Mouse (Mus musculus) lung, postnatal 10 days (tissue): ENCODE measurements around the gene Rab4a.
A peak's percentile ranks its signal among the peaks of the same experiment; 100 is the strongest.

ENCODE experiments used
- DNase-seq: peaks from one replicate; pipeline ENCODE4 v3.0.0; 2021

The Rab4a gene

DNA sequence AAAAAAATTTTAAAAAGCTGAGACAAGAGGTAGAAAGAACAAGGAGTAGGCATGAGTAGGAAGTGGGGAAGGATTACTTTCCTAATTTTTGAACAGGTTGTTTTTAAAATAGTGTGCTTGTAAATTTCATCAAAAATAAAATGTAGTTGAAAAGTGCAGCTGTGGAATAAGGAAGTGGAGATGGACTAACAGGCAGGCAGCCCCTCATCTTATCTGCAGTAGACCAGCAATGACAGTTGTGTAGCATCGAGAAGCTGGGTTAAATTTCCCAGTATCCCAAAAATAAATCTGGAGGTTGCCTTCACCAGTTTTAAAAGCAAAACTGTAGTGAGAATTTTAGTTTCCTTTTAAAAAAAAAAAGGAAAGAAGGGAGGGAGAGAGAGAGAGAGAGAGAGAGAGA, 48.5 kb downstream of the Rab4a start:
- DNase-seq, result no peak

DNA sequence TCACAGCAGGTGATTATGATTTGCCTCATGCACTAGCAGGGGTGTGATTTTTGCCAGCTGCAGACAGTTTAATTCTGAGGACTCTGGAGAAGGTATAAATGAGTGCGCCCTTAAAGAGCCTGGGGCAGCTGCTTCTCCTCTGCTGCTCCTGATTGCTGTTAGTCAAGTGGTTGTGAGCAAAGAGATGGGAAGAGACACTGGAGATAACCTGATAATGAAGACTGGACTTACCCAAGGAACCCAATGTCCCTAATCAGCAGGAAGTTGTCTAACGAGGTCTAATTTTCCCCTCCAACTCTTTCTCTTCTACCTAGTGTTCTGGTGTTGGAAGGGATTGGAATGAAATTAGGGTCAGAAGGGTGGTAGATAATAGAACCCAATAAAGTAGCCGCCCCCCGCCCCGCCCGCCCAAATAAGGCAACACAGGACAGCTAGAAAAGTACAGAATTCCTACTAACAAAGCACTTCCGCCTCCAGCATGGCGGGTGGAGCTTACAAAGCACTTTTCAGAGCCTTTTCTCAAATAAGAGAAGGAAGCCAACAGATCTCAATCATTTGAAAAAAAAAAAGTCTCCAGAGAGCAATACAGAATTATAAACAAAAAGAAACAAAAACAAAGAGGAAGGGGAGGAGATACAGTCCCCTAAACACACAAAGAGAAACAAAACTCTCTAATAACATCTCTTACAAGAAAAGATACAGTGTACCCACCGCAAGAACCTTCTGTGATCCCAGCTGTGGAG, 49.1 kb downstream of the Rab4a start:
- DNase-seq, result no peak

DNA sequence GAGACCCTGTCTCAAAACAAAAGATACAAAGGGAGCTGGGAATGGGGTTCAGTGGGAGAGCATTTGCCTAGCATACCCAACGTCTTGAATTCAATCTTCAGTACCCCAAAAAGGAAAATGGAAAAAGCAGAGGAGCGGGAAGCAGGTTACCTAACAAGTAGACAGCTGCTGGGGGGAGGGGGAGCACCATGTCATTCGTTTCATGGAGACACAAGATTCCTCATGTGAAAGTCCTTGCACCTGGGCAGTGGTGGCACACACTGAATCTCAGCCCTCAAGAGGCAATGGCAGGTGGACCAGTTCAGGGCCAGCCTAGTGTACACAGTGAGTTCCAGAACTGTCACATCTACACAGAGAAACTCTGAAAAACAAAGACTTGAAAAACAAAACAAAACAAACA, 51.6 kb downstream of the Rab4a start:
- no peak for DNase-seq

DNA sequence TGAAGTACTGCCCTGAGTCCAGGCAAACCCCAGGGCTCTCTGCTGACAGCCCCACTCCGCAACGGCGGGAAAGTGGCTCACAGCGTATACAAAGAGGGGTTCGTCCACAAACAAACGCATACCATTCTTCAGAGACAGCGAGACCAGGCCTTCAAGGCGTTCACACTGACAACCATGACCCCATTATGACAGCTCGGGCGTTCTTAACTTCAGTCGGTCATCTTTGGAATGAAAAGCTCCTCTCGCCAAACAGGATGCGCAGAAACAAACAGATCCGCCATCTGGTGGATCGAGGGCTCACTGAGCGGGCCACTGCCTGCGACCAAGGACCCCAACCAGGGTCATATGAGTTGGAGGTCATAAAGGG, 52.8 kb downstream of the Rab4a start:
- DNase-seq, result peak; percentile 31

DNA sequence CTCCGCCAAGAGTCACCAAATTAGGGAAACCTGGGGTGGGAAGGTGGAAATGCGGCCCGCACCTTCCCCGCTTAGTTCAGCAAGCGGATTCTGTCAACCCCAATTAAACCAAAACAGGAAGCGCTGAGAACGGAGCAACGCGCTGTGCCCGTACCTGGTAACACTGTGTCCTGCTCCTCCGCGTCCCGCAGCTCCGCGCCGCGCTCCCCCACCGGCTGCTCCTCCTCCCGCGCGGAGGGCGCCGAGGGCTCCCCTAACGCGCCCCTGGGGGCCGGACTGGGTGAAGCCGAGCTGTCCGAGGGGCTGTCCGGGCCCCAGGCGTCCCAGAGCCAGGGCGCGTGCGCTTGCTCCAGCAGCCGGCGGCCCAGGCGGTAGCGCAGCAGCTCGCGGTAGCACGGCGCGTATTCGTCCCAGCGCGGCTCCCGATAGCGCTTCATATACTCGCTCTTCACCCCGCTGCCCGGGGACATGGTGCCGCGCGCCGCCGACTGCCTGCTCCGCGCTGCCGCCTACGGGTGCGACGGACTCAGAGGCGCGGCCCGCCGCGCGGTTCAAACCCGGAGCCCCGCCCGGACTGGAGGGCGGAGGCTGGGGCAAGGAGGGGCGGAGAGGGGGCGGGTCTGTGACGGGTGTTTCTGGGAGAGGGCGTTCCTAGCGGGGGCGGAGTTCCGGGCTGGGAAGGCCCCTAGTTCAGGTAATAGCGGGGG, 53.3 kb downstream of the Rab4a start:
- peak; percentile 93 for DNase-seq

DNA sequence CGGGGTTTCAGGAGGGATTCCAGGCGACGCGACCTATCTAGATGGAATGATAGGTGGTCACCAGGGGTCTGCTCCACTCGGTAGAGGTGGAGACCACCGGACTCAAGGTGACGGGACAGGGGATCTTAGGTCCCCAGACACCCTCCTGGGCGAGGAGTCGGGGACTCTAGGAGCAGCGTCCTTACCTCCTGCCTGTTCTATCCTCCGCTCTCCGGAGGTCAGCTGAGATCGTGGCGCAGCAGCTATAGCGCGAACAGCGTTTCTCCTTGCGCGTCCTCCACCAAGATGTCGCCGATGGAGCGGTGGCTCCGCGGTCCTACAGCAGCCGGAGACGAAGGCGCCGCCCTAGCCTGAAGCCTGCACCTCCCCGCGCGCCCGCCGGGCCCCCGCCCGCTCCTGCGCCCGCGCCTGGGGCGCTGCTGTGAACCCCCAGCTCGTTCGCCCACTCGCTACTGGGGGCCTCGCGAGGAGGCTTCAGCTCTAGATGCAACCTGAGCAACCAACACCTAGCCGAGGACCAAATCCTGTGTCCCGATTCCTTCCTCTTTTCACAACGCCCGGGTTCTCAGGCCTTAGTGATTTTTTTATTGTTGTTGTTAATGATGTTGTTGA, 54.0 kb downstream of the Rab4a start, which contains the start of gene Ccsap:
TSS of gene Ccsap (minus strand) at position 562 of the 612 bp plus-strand sequence.
- peak; percentile 47 for DNase-seq

DNA sequence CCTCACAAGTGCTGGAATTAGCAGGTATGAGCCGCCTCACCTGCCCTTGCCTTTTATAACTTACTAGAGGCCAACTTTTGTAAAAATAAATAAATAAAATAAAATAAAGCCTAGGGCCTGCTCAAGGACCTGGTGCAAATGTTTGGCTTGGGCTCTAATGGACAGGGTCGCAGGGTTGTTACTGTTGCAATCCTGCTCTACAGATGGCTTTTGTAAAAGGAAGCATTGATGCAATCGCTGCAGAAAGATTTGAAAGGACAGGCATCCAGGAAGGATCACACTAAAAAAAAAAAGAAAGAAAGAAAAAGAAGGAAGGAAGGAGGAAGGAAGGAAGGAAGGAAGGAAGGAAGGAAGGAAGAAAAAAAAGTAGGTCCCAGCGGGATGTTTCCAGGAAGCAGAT, 54.6 kb downstream of the Rab4a start:
- no peak for DNase-seq

DNA sequence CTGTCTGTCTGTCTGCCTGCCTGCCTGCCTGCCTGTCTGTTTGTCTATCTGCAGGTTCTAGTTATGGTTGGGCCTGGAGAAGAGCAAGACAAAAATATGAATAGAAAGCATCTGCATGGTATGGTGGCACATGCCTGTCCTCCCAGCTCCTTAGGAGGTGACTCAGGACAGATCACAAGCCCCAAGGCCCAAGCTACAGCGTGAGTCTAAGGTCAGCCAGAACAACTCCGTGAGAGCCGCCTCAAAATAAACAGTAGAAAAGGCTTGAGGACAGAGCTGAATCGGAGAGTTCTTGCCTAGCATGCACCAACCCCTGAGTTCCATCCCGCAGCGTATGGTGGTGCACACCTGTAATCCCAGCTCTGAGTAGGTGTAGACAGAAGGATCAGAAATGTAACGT, 60.0 kb downstream of the Rab4a start:
- no peak for DNase-seq

DNA sequence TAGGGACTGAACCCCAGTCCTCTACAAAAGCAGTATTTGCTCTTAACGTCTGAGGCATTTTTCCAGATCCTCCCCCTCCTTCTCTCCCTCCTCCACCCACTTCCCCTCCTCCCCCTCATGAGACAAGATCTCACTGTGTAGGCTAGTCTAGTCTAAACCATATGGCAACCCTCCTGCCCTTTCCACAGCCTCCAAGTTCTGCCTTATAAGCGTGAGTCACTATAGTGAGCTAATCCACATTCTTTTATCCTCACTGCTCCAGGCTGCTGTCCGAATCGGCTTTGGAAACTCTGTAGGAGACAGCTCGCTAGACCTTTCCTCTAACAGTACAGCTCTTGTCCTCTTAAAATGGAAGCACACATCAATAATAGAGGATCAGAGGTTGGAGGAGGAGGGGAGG, 61.2 kb downstream of the Rab4a start:
- no peak for DNase-seq

DNA sequence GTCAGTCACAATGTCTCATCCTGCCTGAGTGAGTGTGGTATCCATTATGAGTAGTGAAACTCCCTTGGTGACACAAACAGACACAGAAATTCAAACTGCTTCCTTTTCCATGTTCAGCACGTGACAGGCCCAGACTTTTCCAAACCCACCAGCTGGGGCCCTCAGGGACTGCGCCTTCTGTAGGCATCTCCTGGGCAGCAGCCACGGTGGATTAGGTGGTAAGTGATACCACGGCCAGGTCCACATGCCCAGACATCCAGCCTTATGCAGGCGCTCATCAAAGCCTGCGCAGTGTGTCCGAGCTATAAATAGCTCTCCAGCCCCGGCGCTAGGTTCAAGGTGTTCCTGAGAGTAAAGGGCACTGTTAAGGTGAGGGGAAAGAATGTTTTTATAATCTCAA, 66.3 kb downstream of the Rab4a start:
- no peak for DNase-seq

DNA sequence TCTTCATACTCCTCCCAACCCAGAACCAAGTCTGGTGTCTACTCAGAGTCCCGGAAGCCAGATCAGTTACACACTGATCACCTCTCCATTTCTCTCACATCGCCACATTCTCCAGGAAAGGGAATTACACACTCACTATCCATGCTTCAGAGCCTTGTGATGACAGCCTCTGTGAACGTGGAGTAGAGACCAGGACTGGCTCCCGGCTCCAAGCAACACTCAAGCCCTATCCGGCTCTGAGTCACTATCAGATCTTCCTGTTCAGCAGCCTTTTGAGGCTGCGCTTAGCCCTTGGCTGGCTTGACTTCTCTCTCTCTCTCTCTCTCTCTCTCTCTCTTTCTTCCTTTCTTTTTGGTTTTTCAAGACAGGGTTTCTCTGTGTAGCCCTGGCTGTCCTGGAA, 67.6 kb downstream of the Rab4a start:
- no peak for DNase-seq

DNA sequence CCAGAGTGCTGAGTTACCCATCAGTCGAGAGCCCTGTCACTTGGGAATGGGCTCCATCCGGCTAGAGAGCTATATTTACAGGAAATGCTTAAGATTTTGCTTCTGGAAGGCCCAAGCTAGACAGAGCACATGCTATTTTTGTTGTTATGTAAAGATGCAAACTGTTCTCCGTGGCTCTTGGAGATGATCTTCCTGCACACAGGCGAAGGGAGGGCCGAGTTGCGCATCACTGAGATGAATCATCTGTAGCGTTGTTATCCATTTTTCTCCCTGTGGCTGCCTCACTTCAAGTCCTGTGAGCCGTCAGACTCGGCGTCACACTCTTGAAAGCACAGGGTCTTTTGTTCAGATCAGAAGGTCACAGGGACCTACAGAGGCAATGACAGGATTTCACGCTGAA, 68.5 kb downstream of the Rab4a start:
- no peak for DNase-seq

DNA sequence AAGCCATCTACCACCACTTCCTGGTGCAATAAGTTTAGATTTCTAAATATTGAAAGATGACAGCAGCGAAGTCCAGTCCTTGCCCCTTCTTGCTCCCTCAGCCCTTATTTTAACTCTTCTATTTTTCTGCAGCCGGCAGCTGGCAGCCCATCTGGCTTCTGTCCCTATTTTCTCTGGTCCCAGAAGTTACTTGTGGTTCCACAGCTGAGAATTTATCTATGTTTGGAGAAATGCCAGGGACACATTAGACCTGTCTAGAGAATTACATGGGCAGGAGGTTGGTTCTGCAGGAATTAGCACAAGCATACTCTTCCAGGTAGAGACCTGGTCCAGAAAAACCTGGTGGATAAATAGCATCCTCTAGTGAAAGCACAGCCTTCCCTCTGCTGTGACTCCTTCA, 72.1 kb downstream of the Rab4a start:
- DNase-seq, result no peak

DNA sequence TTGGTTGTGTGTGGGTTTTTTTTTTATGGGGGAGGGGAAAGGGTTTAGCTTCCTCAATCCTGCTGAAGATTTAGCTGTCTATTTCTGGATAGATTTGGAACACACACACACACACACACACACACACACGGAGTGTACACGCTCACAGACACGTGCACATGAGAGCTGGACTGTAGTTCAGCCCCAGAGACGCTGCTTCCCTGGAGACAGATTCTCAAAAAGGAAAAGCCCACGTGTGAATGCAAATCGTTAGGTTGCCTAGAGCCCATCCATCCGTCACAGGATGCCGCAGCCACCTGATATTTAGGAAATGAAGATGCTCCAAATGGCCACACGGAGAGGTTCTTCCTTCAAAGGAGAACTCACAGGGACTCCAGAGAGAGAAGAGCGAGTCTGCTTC, 74.5 kb downstream of the Rab4a start:
- no peak for DNase-seq

DNA sequence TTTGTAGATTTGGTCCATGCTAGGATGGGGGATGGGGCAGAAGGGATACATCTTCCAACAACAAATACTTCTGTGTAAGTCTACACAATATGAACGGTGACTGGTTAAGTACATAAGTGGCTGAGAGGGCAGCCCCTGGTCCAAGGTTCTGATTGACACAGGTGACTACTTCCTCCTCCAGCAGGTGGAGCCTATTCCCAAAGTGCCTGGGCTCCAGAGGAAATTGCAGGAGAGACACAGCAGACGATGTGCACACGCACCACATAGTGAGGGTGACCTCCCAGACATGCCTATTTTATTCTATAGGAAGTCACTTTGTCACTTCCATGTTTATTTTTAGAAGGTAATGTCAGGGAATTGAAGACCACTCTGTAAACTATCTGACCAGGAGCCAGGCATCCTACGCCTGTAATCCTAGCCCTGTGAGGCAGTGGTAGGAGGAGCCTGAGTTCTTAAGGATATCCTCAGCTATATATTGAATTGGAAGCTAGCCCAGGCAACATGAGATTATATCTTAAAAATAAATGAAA, 75.1 kb downstream of the Rab4a start:
- DNase-seq, result no peak

DNA sequence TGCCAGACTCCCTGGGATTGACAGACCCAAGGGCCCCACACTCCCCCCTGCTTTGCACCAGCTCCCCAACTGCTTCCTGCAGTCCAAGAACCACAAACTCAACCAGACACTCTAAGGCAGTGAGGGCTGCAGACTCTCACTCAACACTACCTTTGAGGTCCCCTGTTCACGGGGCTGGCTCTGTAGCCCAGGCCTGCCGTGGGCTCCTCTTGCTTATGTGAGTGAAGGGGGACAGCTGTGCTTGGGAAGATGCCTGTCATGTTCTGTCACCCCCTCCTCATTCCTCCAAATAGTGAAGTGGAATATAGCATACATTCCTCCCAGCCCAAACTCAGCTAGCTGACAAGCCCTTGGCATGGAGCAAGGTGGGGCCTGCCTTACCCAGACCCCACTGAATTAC, 76.6 kb downstream of the Rab4a start:
- DNase-seq, result no peak

DNA sequence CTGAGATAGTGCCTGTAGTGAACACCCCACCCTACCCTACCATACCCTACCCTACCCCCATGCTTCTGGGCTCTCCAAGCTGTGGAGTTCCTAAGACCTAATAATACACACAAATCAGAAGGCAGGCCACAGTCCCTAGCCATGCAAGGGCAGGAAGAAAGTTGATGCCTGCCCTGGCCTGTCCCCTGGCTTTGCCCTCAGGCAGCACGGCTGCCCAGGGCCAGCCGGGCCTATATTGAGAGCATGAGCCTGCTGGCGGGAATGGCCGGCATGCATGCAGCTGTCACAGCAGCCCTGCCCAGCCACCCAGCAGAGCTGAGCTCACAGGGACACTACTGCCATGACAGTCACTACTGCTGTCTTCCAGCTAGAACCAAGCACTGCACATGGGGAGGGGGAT, 77.3 kb downstream of the Rab4a start:
- no peak for DNase-seq
